Comparison of ENCODE assay signal across 14 mouse cellular contexts in the genomic region with DNA sequence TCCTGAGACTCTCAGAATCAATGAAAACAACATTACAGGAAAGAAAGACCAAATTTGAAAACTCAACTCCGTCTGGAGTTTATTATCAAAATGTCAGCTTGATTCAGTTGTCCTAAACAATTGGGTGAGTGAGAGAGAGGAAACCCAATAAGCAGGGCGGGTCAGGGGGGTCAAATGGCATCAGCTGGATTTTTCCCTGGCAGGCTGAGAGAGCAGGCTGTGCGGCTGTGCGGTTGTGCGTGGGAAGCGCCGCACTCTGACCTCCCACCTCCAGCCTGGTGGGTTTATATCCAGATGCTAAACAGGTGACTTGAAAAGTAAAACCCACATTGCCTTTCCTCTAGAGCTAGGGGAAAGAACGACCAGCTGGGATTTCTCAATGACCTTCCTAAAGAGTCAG. TPM values are rescaled to one million over a fixed set of nuclear protein-coding genes. Genes with fewer than 3 reads are reported as not detected.
DNase-seq lines count a peak whose midpoint lies in the region; ATAC-seq lines count a peak whose summit lies in the region.
"Had no signal": no experiment of that assay in that cellular context is flagged by ENCODE, and none has a peak within 500 bp of the region (broad histone marks: within the 10 kb centered on the region; RNA-seq: fewer than 3 reads in every experiment).

No protein-coding gene starts in this region.

- H3K27ac ChIP-seq in hindbrain, embryonic 13.5 days, result peak overlapping the region; percentile 82
- H3K27ac ChIP-seq in midbrain, embryonic 15.5 days, result peak overlapping the region; percentile 63
- H3K27ac ChIP-seq: embryonic facial prominence, embryonic 15.5 days; layer of hippocampus, adult 2 months; liver, embryonic 14.5 days had no signal

- no peak for ATAC-seq in hindbrain, embryonic 13.5 days (ENCODE audit: low FRiP score)
- ATAC-seq in midbrain, embryonic 15.5 days (replicated peaks), result no peak

- no peak overlapping the region for H3K4me2 ChIP-seq in hindbrain, embryonic 13.5 days
- H3K4me2 ChIP-seq in midbrain, embryonic 15.5 days, result no peak overlapping the region
- H3K4me2 ChIP-seq: embryonic facial prominence, embryonic 15.5 days had no signal

- no peaks in the 10 kb centered on the region for H3K36me3 ChIP-seq in hindbrain, embryonic 13.5 days
- no peaks in the 10 kb centered on the region for H3K36me3 ChIP-seq in midbrain, embryonic 15.5 days (replicated peaks)
- H3K36me3 ChIP-seq: embryonic facial prominence, embryonic 15.5 days had no signal

- peak; percentile 31 for DNase-seq in R1 (ENCODE audit: low read depth, low spot score)
- peak; percentile 51 for DNase-seq in embryo, embryonic 11.5 days (ENCODE audit: low read depth, low spot score)
- DNase-seq in cerebellum, adult 9-10 months, result no peak
- no peak for DNase-seq in heart, postnatal 10 days
- no peak for DNase-seq in adipocyte (ENCODE audit: low spot score)
- DNase-seq: gastrocnemius, postnatal 14 days; spleen, adult 18-20 months had no signal

- H3K27me3 ChIP-seq in hindbrain, embryonic 13.5 days, result no peaks in the 10 kb centered on the region
- no peaks in the 10 kb centered on the region for H3K27me3 ChIP-seq in midbrain, embryonic 15.5 days (replicated peaks)
- H3K27me3 ChIP-seq: embryonic facial prominence, embryonic 15.5 days had no signal

- intact Hi-C loops in heart, postnatal 10 days (cut with DNase I), result no loop called here

- H3K4me3 ChIP-seq in hindbrain, embryonic 13.5 days, result no peak overlapping the region
- no peak overlapping the region for H3K4me3 ChIP-seq in midbrain, embryonic 15.5 days
- H3K4me3 ChIP-seq: embryonic facial prominence, embryonic 15.5 days; layer of hippocampus, adult 2 months had no signal

- H3K9me3 ChIP-seq in hindbrain, embryonic 13.5 days, result no peaks in the 10 kb centered on the region
- no peaks in the 10 kb centered on the region for H3K9me3 ChIP-seq in midbrain, embryonic 15.5 days
- H3K9me3 ChIP-seq: embryonic facial prominence, embryonic 15.5 days had no signal

- peaks cover 39% of the 10 kb centered on the region for H3K4me1 ChIP-seq in hindbrain, embryonic 13.5 days (replicated peaks)
- H3K4me1 ChIP-seq in midbrain, embryonic 15.5 days, result peaks cover 17% of the 10 kb centered on the region
- H3K4me1 ChIP-seq: embryonic facial prominence, embryonic 15.5 days had no signal

- WGBS in hindbrain, embryonic 13.5 days, result 2% methylated on average over 8 of the region's 8 CpGs
- 11% methylated on average over 8 of the region's 8 CpGs for WGBS in midbrain, embryonic 15.5 days

- peak overlapping the region; percentile 25; the same call in 1 of the 2 replicates for H3K9ac ChIP-seq in hindbrain, embryonic 13.5 days
- no peak overlapping the region for H3K9ac ChIP-seq in midbrain, embryonic 15.5 days
- H3K9ac ChIP-seq: embryonic facial prominence, embryonic 15.5 days; liver, embryonic 14.5 days had no signal

RNA-seq across cellular contexts. Expression of a gene that starts 51.2 kb away (rescaled TPM):
- not detected in 2 replicates for polyA plus RNA-seq in hindbrain, embryonic 13.5 days (2015; fragmentation: Nextera tagmentation; extraction: Ambion mirVana)
- not detected in 2 replicates for polyA plus RNA-seq in midbrain, embryonic 15.5 days (2015; fragmentation: Nextera tagmentation; extraction: Ambion mirVana)
- total RNA-seq in heart, postnatal 10 days (2021), result not detected
- total RNA-seq: gastrocnemius, postnatal 14 days; layer of hippocampus, adult 2 months had no signal
- polyA plus RNA-seq: embryonic facial prominence, embryonic 15.5 days; heart, postnatal 0 days; liver, embryonic 14.5 days; thymus, postnatal 0 days had no signal

Comparison
In these comparisons a context has a peak if more than half of its experiments do, and no peak if none do; other contexts are left out.
1. DNase-seq: peak in R1 (single experiment) and embryo, embryonic 11.5 days (single experiment); none in cerebellum, adult 9-10 months (single experiment), heart, postnatal 10 days (0 of 2) and adipocyte (single experiment).